Mouse (Mus musculus): ENCODE measurements around the gene Tex11. TPM values are rescaled to one million over a fixed set of nuclear protein-coding genes. Genes with fewer than 3 reads are reported as not detected.
A peak's percentile ranks its signal among the peaks of the same experiment; 100 is the strongest.

Tex11 gene
- polyA plus RNA-seq, 1 experiment from 2014 or later = 0.32 TPM

GRCm38 (mm10) chrX:100825557-100825956 lies 233.9 kb downstream of the Tex11 start:
- 65% methylated on average over 1 of the region's 1 CpGs for WGBS
- Histone ChIP-seq H3K9ac (ENCODE audit: low read length) (no peak overlapping the region), H3K27me3 (ENCODE audit: control insufficient read depth, insufficient read depth, low read length) (no peaks in the 10 kb centered on the region), H3K27ac (ENCODE audit: low read length) (no peak overlapping the region), H3K36me3 (ENCODE audit: control insufficient read depth, insufficient read depth) (no peaks in the 10 kb centered on the region), H3K9me3 (replicated peaks; ENCODE audit: control insufficient read depth, low read length) (no peaks in the 10 kb centered on the region), H3K4me1 (ENCODE audit: control insufficient read depth, insufficient read depth, low read length) (no peaks in the 10 kb centered on the region), H3K4me2 (ENCODE audit: low read depth, low read length) (no peak overlapping the region), H3K4me3 (ENCODE audit: low read length) (no peak overlapping the region)
- no peak for ATAC-seq (replicated peaks; ENCODE audit: extremely low read depth, insufficient read depth, low FRiP score)

GRCm38 (mm10) chrX:100821149-100821548 lies 238.3 kb downstream of the Tex11 start:
- WGBS = 79% methylated on average over 1 of the region's 1 CpGs
- no peaks in the 10 kb centered on the region for H3K27me3 ChIP-seq (ENCODE audit: control insufficient read depth, insufficient read depth, low read length)
- H3K4me2 ChIP-seq (ENCODE audit: low read depth, low read length) = no peak overlapping the region
- H3K27ac ChIP-seq (ENCODE audit: low read length) = no peak overlapping the region
- H3K36me3 ChIP-seq (ENCODE audit: control insufficient read depth, insufficient read depth) = no peaks in the 10 kb centered on the region; the same call in 1 of the 2 replicates
- ATAC-seq (replicated peaks; ENCODE audit: extremely low read depth, insufficient read depth, low FRiP score) = no peak
- H3K9me3 ChIP-seq (replicated peaks; ENCODE audit: control insufficient read depth, low read length) = no peaks in the 10 kb centered on the region
- no peak overlapping the region for H3K9ac ChIP-seq (ENCODE audit: low read length)
- no peak overlapping the region for H3K4me3 ChIP-seq (ENCODE audit: low read length)
- no peaks in the 10 kb centered on the region for H3K4me1 ChIP-seq (ENCODE audit: control insufficient read depth, insufficient read depth, low read length)

GRCm38 (mm10) chrX:100818681-100819080 lies 240.8 kb downstream of the Tex11 start:
- Histone ChIP-seq H3K27ac (ENCODE audit: low read length) (no peak overlapping the region), H3K27me3 (ENCODE audit: control insufficient read depth, insufficient read depth, low read length) (no peaks in the 10 kb centered on the region), H3K4me1 (ENCODE audit: control insufficient read depth, insufficient read depth, low read length) (no peaks in the 10 kb centered on the region), H3K36me3 (ENCODE audit: control insufficient read depth, insufficient read depth) (peaks cover 4% of the 10 kb centered on the region; the same call in 1 of the 2 replicates), H3K9me3 (replicated peaks; ENCODE audit: control insufficient read depth, low read length) (no peaks in the 10 kb centered on the region), H3K4me2 (ENCODE audit: low read depth, low read length) (no peak overlapping the region), H3K4me3 (ENCODE audit: low read length) (no peak overlapping the region), H3K9ac (ENCODE audit: low read length) (no peak overlapping the region)
- no peak for ATAC-seq (replicated peaks; ENCODE audit: extremely low read depth, insufficient read depth, low FRiP score)
- WGBS = 90% methylated on average over 9 of the region's 9 CpGs

- 75% methylated on average over 7 of the region's 7 CpGs for WGBS
- no peaks in the 10 kb centered on the region for H3K27me3 ChIP-seq (ENCODE audit: control insufficient read depth, insufficient read depth, low read length)
- no peak overlapping the region for H3K9ac ChIP-seq (ENCODE audit: low read length)
- no peaks in the 10 kb centered on the region for H3K9me3 ChIP-seq (replicated peaks; ENCODE audit: control insufficient read depth, low read length)
- H3K4me2 ChIP-seq (ENCODE audit: low read depth, low read length) = no peak overlapping the region
- H3K27ac ChIP-seq (ENCODE audit: low read length) = no peak overlapping the region
- H3K4me1 ChIP-seq (ENCODE audit: control insufficient read depth, insufficient read depth, low read length) = peaks cover under 1% of the 10 kb centered on the region
- no peak overlapping the region for H3K4me3 ChIP-seq (ENCODE audit: low read length)
- H3K36me3 ChIP-seq (ENCODE audit: control insufficient read depth, insufficient read depth) = peaks cover 7% of the 10 kb centered on the region
- ATAC-seq (replicated peaks; ENCODE audit: extremely low read depth, insufficient read depth, low FRiP score) = no peak
These were observed 243.7 kb downstream of the Tex11 start for GRCm38 (mm10) chrX:100815766-100816165.

- no peak overlapping the region for H3K27ac ChIP-seq (ENCODE audit: low read length)
- H3K36me3 ChIP-seq (ENCODE audit: control insufficient read depth, insufficient read depth) = peaks cover 7% of the 10 kb centered on the region
- no peak overlapping the region for H3K9ac ChIP-seq (ENCODE audit: low read length)
- 82% methylated on average over 8 of the region's 8 CpGs for WGBS
- H3K4me3 ChIP-seq (ENCODE audit: low read length) = no peak overlapping the region
- H3K9me3 ChIP-seq (replicated peaks; ENCODE audit: control insufficient read depth, low read length) = no peaks in the 10 kb centered on the region
- no peak overlapping the region for H3K4me2 ChIP-seq (ENCODE audit: low read depth, low read length)
- H3K27me3 ChIP-seq (ENCODE audit: control insufficient read depth, insufficient read depth, low read length) = no peaks in the 10 kb centered on the region
- no peak for ATAC-seq (replicated peaks; ENCODE audit: extremely low read depth, insufficient read depth, low FRiP score)
- H3K4me1 ChIP-seq (ENCODE audit: control insufficient read depth, insufficient read depth, low read length) = peaks cover 11% of the 10 kb centered on the region
These were observed 245.3 kb downstream of the Tex11 start for GRCm38 (mm10) chrX:100814139-100814538.

- Histone ChIP-seq H3K27me3 (ENCODE audit: control insufficient read depth, insufficient read depth, low read length) (no peaks in the 10 kb centered on the region), H3K4me2 (ENCODE audit: low read depth, low read length) (no peak overlapping the region), H3K27ac (ENCODE audit: low read length) (no peak overlapping the region), H3K9ac (ENCODE audit: low read length) (no peak overlapping the region), H3K4me1 (ENCODE audit: control insufficient read depth, insufficient read depth, low read length) (peaks cover 11% of the 10 kb centered on the region), H3K36me3 (ENCODE audit: control insufficient read depth, insufficient read depth) (peaks cover 10% of the 10 kb centered on the region), H3K9me3 (replicated peaks; ENCODE audit: control insufficient read depth, low read length) (no peaks in the 10 kb centered on the region), H3K4me3 (ENCODE audit: low read length) (no peak overlapping the region)
- WGBS = 69% methylated on average over 4 of the region's 4 CpGs
- peak; percentile 52 for ATAC-seq (replicated peaks; ENCODE audit: extremely low read depth, insufficient read depth, low FRiP score)
These were observed 248.3 kb downstream of the Tex11 start for GRCm38 (mm10) chrX:100811129-100811528.

- no peak for ATAC-seq (replicated peaks; ENCODE audit: extremely low read depth, insufficient read depth, low FRiP score)
- Histone ChIP-seq H3K4me1 (ENCODE audit: control insufficient read depth, insufficient read depth, low read length) (peaks cover 2% of the 10 kb centered on the region; the same call in 1 of the 2 replicates), H3K27me3 (ENCODE audit: control insufficient read depth, insufficient read depth, low read length) (peaks cover 3% of the 10 kb centered on the region), H3K27ac (ENCODE audit: low read length) (no peak overlapping the region), H3K9me3 (replicated peaks; ENCODE audit: control insufficient read depth, low read length) (no peaks in the 10 kb centered on the region), H3K9ac (ENCODE audit: low read length) (no peak overlapping the region), H3K4me3 (ENCODE audit: low read length) (no peak overlapping the region), H3K4me2 (ENCODE audit: low read depth, low read length) (no peak overlapping the region), H3K36me3 (ENCODE audit: control insufficient read depth, insufficient read depth) (0 out of 2 replicates have a peak, but pooled peaks cover 2% of the 10 kb centered on the region)
- WGBS = 73% methylated on average over 6 of the region's 6 CpGs
These were observed 257.4 kb downstream of the Tex11 start for GRCm38 (mm10) chrX:100802034-100802433.

GRCm38 (mm10) chrX:100800643-100801042 lies 258.8 kb downstream of the Tex11 start:
- H3K4me1 ChIP-seq (ENCODE audit: control insufficient read depth, insufficient read depth, low read length) = peaks cover 2% of the 10 kb centered on the region; the same call in 1 of the 2 replicates
- 0 out of 2 replicates have a peak, but pooled peaks cover 2% of the 10 kb centered on the region for H3K36me3 ChIP-seq (ENCODE audit: control insufficient read depth, insufficient read depth)
- 44% methylated on average over 2 of the region's 2 CpGs for WGBS
- no peak overlapping the region for H3K9ac ChIP-seq (ENCODE audit: low read length)
- ATAC-seq (replicated peaks; ENCODE audit: extremely low read depth, insufficient read depth, low FRiP score) = no peak
- H3K27ac ChIP-seq (ENCODE audit: low read length) = no peak overlapping the region
- no peaks in the 10 kb centered on the region for H3K9me3 ChIP-seq (replicated peaks; ENCODE audit: control insufficient read depth, low read length)
- H3K27me3 ChIP-seq (ENCODE audit: control insufficient read depth, insufficient read depth, low read length) = peaks cover 3% of the 10 kb centered on the region
- no peak overlapping the region for H3K4me3 ChIP-seq (ENCODE audit: low read length)
- no peak overlapping the region for H3K4me2 ChIP-seq (ENCODE audit: low read depth, low read length)

GRCm38 (mm10) chrX:100797851-100798527 lies 261.5 kb downstream of the Tex11 start:
- H3K36me3 ChIP-seq (ENCODE audit: control insufficient read depth, insufficient read depth) = no peaks in the 10 kb centered on the region
- H3K4me1 ChIP-seq (ENCODE audit: control insufficient read depth, insufficient read depth, low read length) = peaks cover 2% of the 10 kb centered on the region; the same call in 1 of the 2 replicates
- H3K4me2 ChIP-seq (ENCODE audit: low read depth, low read length) = no peak overlapping the region
- no peak for ATAC-seq (replicated peaks; ENCODE audit: extremely low read depth, insufficient read depth, low FRiP score)
- H3K9ac ChIP-seq (ENCODE audit: low read length) = no peak overlapping the region
- no peak overlapping the region for H3K4me3 ChIP-seq (ENCODE audit: low read length)
- no peak overlapping the region for H3K27ac ChIP-seq (ENCODE audit: low read length)
- peaks cover 3% of the 10 kb centered on the region for H3K27me3 ChIP-seq (ENCODE audit: control insufficient read depth, insufficient read depth, low read length)
- no peaks in the 10 kb centered on the region for H3K9me3 ChIP-seq (replicated peaks; ENCODE audit: control insufficient read depth, low read length)
- 56% methylated on average over 7 of the region's 7 CpGs for WGBS

Measured in heart, embryonic 16.5 days (tissue).